Mouse (Mus musculus) kidney, embryonic 16.5 days (tissue): Measurements from ENCODE around the gene Lep. TPM values are rescaled to one million over a fixed set of nuclear protein-coding genes. Genes with fewer than 3 reads are reported as not detected.

Experiments
- ATAC-seq: fragments of 200-750 bp; cut with Nextera tagmentation; 2 replicates; pipeline ENCODE4 v1.8.0; 2017; ENCODE audit warnings: moderate TSS enrichment; ENCODE audit not compliant: low FRiP score, low TSS enrichment
- H3K27ac ChIP-seq: fragments of 300-500 bp; sonication (generic); 2 replicates; pipeline ENCODE4 v1.5.1; 2014; ENCODE audit warnings: low read length
- H3K27me3 ChIP-seq: fragments of 300-500 bp; sonication (generic); 2 replicates; pipeline ENCODE4 v1.6.1; 2014; ENCODE audit warnings: low read length, control low read depth, mixed read lengths; ENCODE audit not compliant: insufficient read depth
- H3K36me3 ChIP-seq: fragments of 300-500 bp; sonication (generic); 2 replicates; pipeline ENCODE4 v1.6.1; 2014; ENCODE audit warnings: low read length, control low read depth, mixed read lengths; ENCODE audit not compliant: insufficient read depth
- H3K4me1 ChIP-seq: fragments of 300-500 bp; sonication (generic); 2 replicates; pipeline ENCODE4 v1.6.1; 2014; ENCODE audit warnings: low read length, control low read depth, mixed read lengths; ENCODE audit not compliant: insufficient read depth
- H3K4me2 ChIP-seq: fragments of 300-500 bp; sonication (generic); replicated peaks from 2 replicates; pipeline ENCODE4 v1.6.1; 2014; ENCODE audit warnings: low read depth, low read length
- H3K4me3 ChIP-seq: fragments of 300-500 bp; sonication (generic); 2 replicates; pipeline ENCODE4 v1.5.1; 2014; ENCODE audit warnings: mild to moderate bottlenecking, low read length
- H3K9ac ChIP-seq: fragments of 300-500 bp; sonication (generic); replicated peaks from 2 replicates; pipeline ENCODE4 v1.6.1; 2014; ENCODE audit warnings: low read length
- H3K9me3 ChIP-seq: fragments of 300-500 bp; sonication (generic); 2 replicates; pipeline ENCODE4 v1.6.1; 2016; ENCODE audit warnings: low read length, control low read depth
- WGBS: fragments of 180-500 bp; shearing (Covaris S2); extraction: QIAGEN DNeasy Blood & Tissue Kit; methylation state at CpG from one replicate; pipeline ENCODE4 v1.1.7; 2014; 5-methylcytosine and 5-hydroxymethylcytosine counted together
- polyA plus RNA-seq: library from polyadenylated mRNA; unstranded; fragments of >200 nt; fragmentation: Nextera tagmentation; extraction: Ambion mirVana; gene quantifications from 2 replicates; pipeline ENCODE4 v1.2.1, GENCODE M21; 2015

The Lep gene
- polyA plus RNA-seq, 1 experiment from 2014 or later, result not detected

DNA sequence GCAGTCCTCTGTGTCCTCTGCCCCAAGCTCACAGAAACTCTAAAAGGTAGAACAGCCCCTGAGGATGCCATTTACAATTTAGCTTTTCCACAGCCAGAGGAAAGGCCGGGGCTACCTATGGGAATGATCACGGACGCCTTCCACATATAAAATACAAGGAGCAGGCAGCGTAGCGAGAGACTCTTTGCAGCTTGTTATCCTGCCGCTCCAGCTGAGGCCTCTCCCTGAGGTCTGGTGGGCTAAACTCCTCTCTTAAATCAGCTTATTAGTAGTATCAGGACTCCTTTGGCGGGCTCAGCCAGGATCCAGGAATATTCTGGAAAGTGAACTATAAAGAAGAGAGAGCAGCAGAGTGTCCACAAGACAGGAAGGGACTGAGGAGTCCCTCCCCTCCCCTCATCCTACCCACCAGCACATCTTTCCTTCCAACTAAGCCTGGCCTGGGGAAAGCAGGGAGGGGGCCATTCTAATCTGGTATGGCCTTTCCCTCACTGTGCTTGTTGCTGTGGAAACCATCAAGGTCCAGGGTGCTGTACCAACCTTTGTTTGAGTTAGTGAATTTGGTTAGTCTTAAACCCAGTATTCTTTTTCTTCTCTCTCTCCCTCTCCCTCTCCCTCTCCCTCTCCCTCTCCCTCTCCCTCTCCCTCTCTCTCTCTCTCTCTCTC lies 25.9 kb upstream of the Lep start:
- H3K27ac ChIP-seq, result no peak overlapping the region
- H3K4me3 ChIP-seq, result no peak overlapping the region
- no peaks in the 10 kb centered on the region for H3K27me3 ChIP-seq
- H3K9me3 ChIP-seq, result peaks cover 6% of the 10 kb centered on the region; the same call in 1 of the 2 replicates
- no peak for ATAC-seq
- no peak overlapping the region for H3K4me2 ChIP-seq
- no peak overlapping the region for H3K9ac ChIP-seq
- H3K4me1 ChIP-seq, result no peaks in the 10 kb centered on the region
- 65% methylated on average over 7 of the region's 7 CpGs for WGBS
- no peaks in the 10 kb centered on the region for H3K36me3 ChIP-seq

DNA sequence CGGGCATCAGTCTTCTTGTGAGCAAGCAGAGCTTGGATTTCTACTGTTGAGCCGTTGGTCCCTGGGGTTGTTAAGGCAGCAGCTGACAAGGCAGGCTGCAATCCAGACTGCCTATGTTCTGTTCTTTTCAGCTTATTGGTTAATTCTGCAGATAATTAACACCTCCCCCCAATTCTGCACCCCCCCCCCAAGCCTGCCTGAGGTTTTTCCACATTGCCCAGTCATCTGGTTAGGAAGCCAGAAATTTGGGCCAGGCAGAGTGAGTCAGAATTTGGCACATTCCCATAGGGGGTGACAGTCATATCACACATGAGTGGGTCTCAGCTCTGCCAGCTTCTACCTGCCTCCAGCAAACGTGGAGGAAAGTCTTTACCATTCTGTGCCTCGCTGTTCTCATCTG lies 23.3 kb upstream of the Lep start:
- H3K4me3 ChIP-seq, result no peak overlapping the region
- no peak overlapping the region for H3K27ac ChIP-seq
- H3K9me3 ChIP-seq, result no peaks in the 10 kb centered on the region
- H3K27me3 ChIP-seq, result no peaks in the 10 kb centered on the region
- no peaks in the 10 kb centered on the region for H3K36me3 ChIP-seq
- no peak for ATAC-seq
- WGBS, result 52% methylated on average over 4 of the region's 4 CpGs
- no peaks in the 10 kb centered on the region for H3K4me1 ChIP-seq
- H3K4me2 ChIP-seq, result no peak overlapping the region
- H3K9ac ChIP-seq, result no peak overlapping the region

- no peak overlapping the region for H3K27ac ChIP-seq
- no peak for ATAC-seq
- no peaks in the 10 kb centered on the region for H3K9me3 ChIP-seq
- H3K36me3 ChIP-seq, result no peaks in the 10 kb centered on the region
- no peak overlapping the region for H3K4me3 ChIP-seq
- WGBS, result 87% methylated on average over 2 of the region's 2 CpGs
- H3K4me2 ChIP-seq, result no peak overlapping the region
- no peak overlapping the region for H3K9ac ChIP-seq
- H3K27me3 ChIP-seq, result no peaks in the 10 kb centered on the region
- no peaks in the 10 kb centered on the region for H3K4me1 ChIP-seq
These were observed 19.8 kb upstream of the Lep start for GRCm38 (mm10) chr6:29040266-29040665.

GRCm38 (mm10) chr6:29044029-29044428 lies 16.0 kb upstream of the Lep start:
- Histone ChIP-seq H3K36me3 (no peaks in the 10 kb centered on the region), H3K4me3 (no peak overlapping the region), H3K4me1 (no peaks in the 10 kb centered on the region), H3K9ac (no peak overlapping the region), H3K9me3 (no peaks in the 10 kb centered on the region), H3K4me2 (no peak overlapping the region), H3K27ac (no peak overlapping the region), H3K27me3 (no peaks in the 10 kb centered on the region)
- no peak for ATAC-seq

- ATAC-seq, result 0 out of 2 replicates have a peak, but pooled peaks have one; percentile 53
- no peak overlapping the region for H3K9ac ChIP-seq
- H3K4me1 ChIP-seq, result 0 out of 2 replicates have a peak, but pooled peaks cover 5% of the 10 kb centered on the region
- no peaks in the 10 kb centered on the region for H3K27me3 ChIP-seq
- WGBS, result 44% methylated on average over 5 of the region's 5 CpGs
- no peak overlapping the region for H3K27ac ChIP-seq
- no peak overlapping the region for H3K4me3 ChIP-seq
- no peak overlapping the region for H3K4me2 ChIP-seq
- no peaks in the 10 kb centered on the region for H3K9me3 ChIP-seq
- no peaks in the 10 kb centered on the region for H3K36me3 ChIP-seq
These were observed 10.1 kb upstream of the Lep start for GRCm38 (mm10) chr6:29049926-29050325.

GRCm38 (mm10) chr6:29052188-29052587 lies 7.8 kb upstream of the Lep start:
- 47% methylated on average over 9 of the region's 9 CpGs for WGBS
- Histone ChIP-seq H3K4me3 (no peak overlapping the region), H3K27me3 (no peaks in the 10 kb centered on the region), H3K4me1 (0 out of 2 replicates have a peak, but pooled peaks cover 5% of the 10 kb centered on the region), H3K4me2 (no peak overlapping the region), H3K27ac (no peak overlapping the region), H3K9me3 (no peaks in the 10 kb centered on the region), H3K9ac (no peak overlapping the region), H3K36me3 (no peaks in the 10 kb centered on the region)
- no peak for ATAC-seq

DNA sequence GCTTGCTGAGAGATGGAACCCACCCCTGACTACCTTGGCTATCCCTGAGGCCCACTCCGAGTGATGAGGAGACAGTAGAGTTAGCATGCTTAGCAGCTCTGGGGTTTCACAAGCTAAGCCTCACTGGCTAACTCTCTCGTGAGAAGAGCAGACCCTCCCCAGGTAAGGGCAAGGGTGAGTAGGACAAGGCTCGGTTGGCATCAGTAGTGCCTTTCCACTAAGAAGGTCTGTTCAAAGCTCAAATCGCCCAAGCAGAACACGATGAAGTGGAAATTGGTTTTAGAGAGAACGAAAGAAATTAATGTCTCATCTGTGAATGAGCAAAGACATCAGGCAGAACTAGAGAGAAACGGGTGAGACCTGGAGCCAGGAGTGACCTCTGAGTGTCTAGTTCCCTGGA lies 6.8 kb upstream of the Lep start:
- 58% methylated on average over 7 of the region's 7 CpGs for WGBS
- peak; percentile 58; the same call in 1 of the 2 replicates for ATAC-seq
- Histone ChIP-seq H3K4me1 (0 out of 2 replicates have a peak, but pooled peaks cover 5% of the 10 kb centered on the region), H3K4me3 (no peak overlapping the region), H3K9me3 (no peaks in the 10 kb centered on the region), H3K36me3 (no peaks in the 10 kb centered on the region), H3K27ac (no peak overlapping the region), H3K27me3 (no peaks in the 10 kb centered on the region), H3K4me2 (no peak overlapping the region), H3K9ac (no peak overlapping the region)

DNA sequence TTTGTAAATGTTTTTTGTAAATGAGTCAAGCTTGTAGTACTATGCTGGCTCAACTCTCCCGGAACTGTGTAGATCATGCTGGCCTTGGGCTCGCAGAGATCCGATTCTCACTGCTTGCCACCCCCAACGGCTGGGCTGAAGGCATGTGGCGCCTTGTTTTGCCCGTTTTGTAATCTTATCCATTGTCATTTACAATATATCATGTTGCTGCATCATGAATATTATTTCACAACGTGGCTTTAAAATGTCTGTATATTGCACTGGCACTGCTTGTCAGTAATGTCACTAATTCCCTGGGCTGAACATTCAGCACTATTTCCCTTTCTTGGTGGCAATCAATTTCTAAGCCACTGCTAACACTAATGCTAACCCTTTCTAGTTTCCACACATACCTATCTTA lies 3.6 kb upstream of the Lep start:
- 80% methylated on average over 7 of the region's 7 CpGs for WGBS
- Histone ChIP-seq H3K36me3 (no peaks in the 10 kb centered on the region), H3K27ac (no peak overlapping the region), H3K4me2 (no peak overlapping the region), H3K4me3 (no peak overlapping the region), H3K4me1 (0 out of 2 replicates have a peak, but pooled peaks cover 5% of the 10 kb centered on the region), H3K27me3 (no peaks in the 10 kb centered on the region), H3K9me3 (no peaks in the 10 kb centered on the region), H3K9ac (no peak overlapping the region)
- ATAC-seq, result no peak

DNA sequence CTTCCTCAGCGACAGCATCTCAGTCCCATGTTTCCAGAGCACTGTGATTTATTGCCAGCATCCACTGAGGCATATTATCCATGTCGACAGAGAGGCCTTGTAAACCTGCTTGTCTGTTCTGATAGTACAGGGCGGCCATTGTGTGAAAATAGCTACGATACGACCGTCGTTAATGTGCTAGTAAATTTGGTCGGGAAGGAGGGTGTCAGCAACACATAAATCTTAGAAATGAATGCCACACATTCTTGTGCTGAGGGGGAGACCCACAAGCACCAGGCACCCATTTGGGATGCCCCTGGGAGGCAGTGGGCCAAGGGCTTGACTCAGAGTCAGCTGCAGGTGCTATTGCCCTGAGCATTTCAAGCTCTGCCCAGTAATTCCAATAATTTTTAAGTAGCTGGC lies 6.4 kb downstream of the Lep start:
- Histone ChIP-seq H3K9ac (no peak overlapping the region), H3K27ac (no peak overlapping the region; the same call in 1 of the 2 replicates), H3K4me2 (no peak overlapping the region), H3K4me1 (peaks cover 17% of the 10 kb centered on the region; the same call in 1 of the 2 replicates), H3K4me3 (no peak overlapping the region), H3K27me3 (no peaks in the 10 kb centered on the region), H3K36me3 (no peaks in the 10 kb centered on the region), H3K9me3 (no peaks in the 10 kb centered on the region)
- ATAC-seq, result peak; percentile 50; the same call in 1 of the 2 replicates
- WGBS, result 12% methylated on average over 8 of the region's 8 CpGs

GRCm38 (mm10) chr6:29072258-29072657 lies 12.2 kb downstream of the Lep start:
- Histone ChIP-seq H3K27me3 (no peaks in the 10 kb centered on the region), H3K9me3 (no peaks in the 10 kb centered on the region), H3K4me3 (no peak overlapping the region), H3K4me2 (no peak overlapping the region), H3K9ac (no peak overlapping the region), H3K27ac (no peak overlapping the region), H3K36me3 (no peaks in the 10 kb centered on the region), H3K4me1 (peaks cover 8% of the 10 kb centered on the region; the same call in 1 of the 2 replicates)
- ATAC-seq, result no peak
- WGBS, result 92% methylated on average over 4 of the region's 4 CpGs
